Mouse (Mus musculus): ENCODE results near the gene Slit3. TPM values are rescaled to one million over a fixed set of nuclear protein-coding genes. Genes with fewer than 3 reads are reported as not detected.

The Slit3 gene
- total and polyA plus RNA-seq, 3 experiments = not detected

- Histone ChIP-seq H3K9me3 (replicated peaks; ENCODE audit: insufficient read depth, low read length) (no peaks in the 10 kb centered on the region), H3K27ac (ENCODE audit: control insufficient read depth, low read depth, low read length) (no peak overlapping the region), H3K4me3 (ENCODE audit: control insufficient read depth in 1 of 2, insufficient read depth in 1 of 2, low read depth in 2 of 2, low read length in 2 of 2) (no peak overlapping the region), H3K36me3 (ENCODE audit: control insufficient read depth in 1 of 2, insufficient read depth in 2 of 2, low read length in 2 of 2) (no peaks in the 10 kb centered on the region), H3K9ac (ENCODE audit: control insufficient read depth, low read depth, low read length, poor library complexity, severe bottlenecking) (no peak overlapping the region), H3K4me1 (ENCODE audit: control insufficient read depth in 1 of 2, insufficient read depth in 2 of 2, low read length in 2 of 2) (no peaks in the 10 kb centered on the region), H3K27me3 (ENCODE audit: control insufficient read depth in 1 of 2, insufficient read depth in 2 of 2, low read length in 2 of 2) (no peaks in the 10 kb centered on the region), H3K79me2 (ENCODE audit: control insufficient read depth, insufficient read depth, low read length, poor library complexity) (no peaks in the 10 kb centered on the region)
- no peak for DNase-seq (ENCODE audit: low read depth, low spot score)
- TF ChIP-seq BHLHE40 (IDR thresholded peaks at IDR 0.05; ENCODE audit: borderline replicate concordance, low read depth, low read length) = no peak
- no peak for TF ChIP-seq HCFC1 (IDR thresholded peaks at IDR 0.05; ENCODE audit: low read depth, low read length)
- no peak for TF ChIP-seq CHD2 (IDR thresholded peaks at IDR 0.05; ENCODE audit: low read length)
- TF ChIP-seq POLR2AphosphoS5 (IDR thresholded peaks at IDR 0.05; ENCODE audit: borderline replicate concordance, low read depth, low read length) = no peak
- no peak for TF ChIP-seq TBP (IDR thresholded peaks at IDR 0.05; ENCODE audit: low read depth, low read length)
- no peak for TF ChIP-seq MYC (IDR thresholded peaks at IDR 0.05; ENCODE audit: low read depth, low read length)
- no peak for TF ChIP-seq ZKSCAN1 (IDR thresholded peaks at IDR 0.05; ENCODE audit: low read depth, low read length)
Observed at GRCm38 (mm10) chr11:35298526-35298925, 177.5 kb downstream of the Slit3 start.

DNA sequence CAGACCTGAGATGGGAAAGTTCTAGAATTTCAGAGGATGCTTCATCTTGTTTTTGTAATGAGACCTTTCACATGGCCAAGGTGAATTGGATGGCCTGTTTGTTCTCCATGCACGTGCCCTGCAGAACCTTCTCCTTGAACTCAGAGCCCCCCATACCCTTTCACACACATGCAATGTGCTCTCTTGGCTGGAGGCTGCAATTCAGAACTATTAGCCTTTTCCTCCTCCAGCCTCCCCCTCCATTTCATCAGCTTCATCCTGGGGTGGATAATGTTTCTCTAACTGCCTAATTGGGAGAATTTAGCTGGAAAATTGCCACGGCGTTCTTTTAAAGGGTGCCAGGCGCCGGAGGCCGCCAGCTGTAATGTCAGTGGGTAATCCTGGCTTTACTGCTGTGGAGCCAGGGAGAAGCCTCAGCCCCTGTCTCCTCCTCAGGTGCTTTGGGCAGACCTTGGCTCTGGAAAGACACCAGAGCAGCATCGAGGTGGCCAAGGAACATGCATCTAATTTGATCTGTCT is 178.9 kb downstream of the Slit3 start:
- Histone ChIP-seq H3K4me1 (ENCODE audit: control insufficient read depth in 1 of 2, insufficient read depth in 2 of 2, low read length in 2 of 2) (no peaks in the 10 kb centered on the region), H3K9ac (ENCODE audit: control insufficient read depth, low read depth, low read length, poor library complexity, severe bottlenecking) (no peak overlapping the region), H3K27me3 (ENCODE audit: control insufficient read depth in 1 of 2, insufficient read depth in 2 of 2, low read length in 2 of 2) (no peaks in the 10 kb centered on the region), H3K79me2 (ENCODE audit: control insufficient read depth, insufficient read depth, low read length, poor library complexity) (no peaks in the 10 kb centered on the region), H3K36me3 (ENCODE audit: control insufficient read depth in 1 of 2, insufficient read depth in 2 of 2, low read length in 2 of 2) (no peaks in the 10 kb centered on the region), H3K27ac (ENCODE audit: control insufficient read depth, low read depth, low read length) (no peak overlapping the region), H3K9me3 (replicated peaks; ENCODE audit: insufficient read depth, low read length) (no peaks in the 10 kb centered on the region), H3K4me3 (ENCODE audit: control insufficient read depth in 1 of 2, insufficient read depth in 1 of 2, low read depth in 2 of 2, low read length in 2 of 2) (no peak overlapping the region)
- TF ChIP-seq SMC3 (IDR thresholded peaks at IDR 0.05; ENCODE audit: low read depth, low read length) = no peak
- TF ChIP-seq RCOR1 (IDR thresholded peaks at IDR 0.05; ENCODE audit: low read depth, low read length) = no peak
- TF ChIP-seq CHD2 (IDR thresholded peaks at IDR 0.05; ENCODE audit: low read length) = no peak
- TF ChIP-seq POLR2A (IDR thresholded peaks at IDR 0.05; ENCODE audit: control insufficient read depth in 1 of 2, insufficient read depth in 1 of 2, low read depth in 1 of 2, low read length in 2 of 2, poor library complexity in 1 of 2) = no peak
- TF ChIP-seq USF2 (IDR thresholded peaks at IDR 0.05; ENCODE audit: borderline replicate concordance in 1 of 2, insufficient read depth in 1 of 2, low read depth in 1 of 2, low read length in 2 of 2) = no peak
- no peak for TF ChIP-seq ZKSCAN1 (IDR thresholded peaks at IDR 0.05; ENCODE audit: low read depth, low read length)
- TF ChIP-seq ZNF384 (IDR thresholded peaks at IDR 0.05; ENCODE audit: low read depth, low read length) = no peak
- no peak for TF ChIP-seq JUND (IDR thresholded peaks at IDR 0.05; ENCODE audit: low read depth, low read length)
- DNase-seq (ENCODE audit: low read depth, low spot score) = no peak

DNA sequence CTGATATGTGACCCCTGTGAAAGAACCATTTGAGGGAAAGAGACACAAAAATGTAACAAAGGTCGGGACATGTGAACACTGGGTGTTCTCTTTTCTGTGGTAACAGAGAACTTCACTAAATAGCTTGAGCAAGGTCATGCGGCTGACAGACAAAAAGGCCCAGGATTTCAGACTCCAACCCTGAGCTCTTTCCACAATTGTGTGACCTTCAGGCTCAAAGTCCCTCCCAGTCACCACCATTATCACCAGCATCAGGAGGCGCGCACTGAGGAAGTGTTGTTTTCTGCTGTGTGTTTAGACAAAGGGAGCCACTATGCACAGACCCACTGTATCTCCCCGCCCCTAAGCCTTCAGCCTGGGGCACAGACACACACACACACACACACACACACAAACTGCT is 181.2 kb downstream of the Slit3 start:
- TF ChIP-seq NELFE (IDR thresholded peaks at IDR 0.05; ENCODE audit: low read depth, low read length) (no peak), USF1 (IDR thresholded peaks at IDR 0.05; ENCODE audit: low read depth, low read length) (no peak)
- Histone ChIP-seq H3K27ac (ENCODE audit: control insufficient read depth, low read depth, low read length) (no peak overlapping the region), H3K79me2 (ENCODE audit: control insufficient read depth, insufficient read depth, low read length, poor library complexity) (no peaks in the 10 kb centered on the region), H3K9me3 (replicated peaks; ENCODE audit: insufficient read depth, low read length) (no peaks in the 10 kb centered on the region), H3K4me3 (ENCODE audit: control insufficient read depth in 1 of 2, insufficient read depth in 1 of 2, low read depth in 2 of 2, low read length in 2 of 2) (no peak overlapping the region), H3K9ac (ENCODE audit: control insufficient read depth, low read depth, low read length, poor library complexity, severe bottlenecking) (no peak overlapping the region), H3K36me3 (ENCODE audit: control insufficient read depth in 1 of 2, insufficient read depth in 2 of 2, low read length in 2 of 2) (no peaks in the 10 kb centered on the region), H3K4me1 (ENCODE audit: control insufficient read depth in 1 of 2, insufficient read depth in 2 of 2, low read length in 2 of 2) (no peaks in the 10 kb centered on the region), H3K27me3 (ENCODE audit: control insufficient read depth in 1 of 2, insufficient read depth in 2 of 2, low read length in 2 of 2) (no peaks in the 10 kb centered on the region)
- DNase-seq (ENCODE audit: low read depth, low spot score) = no peak

Data from MEL (cell line).